Mouse (Mus musculus): ENCODE data around the gene Ak9. TPM values are rescaled to one million over a fixed set of nuclear protein-coding genes. Genes with fewer than 3 reads are reported as not detected.

Ak9 gene
- polyA plus RNA-seq, 1 experiment from 2014 or later = 0.21 TPM

GRCm38 (mm10) chr10:41300161-41300560 lies 3.6 kb upstream of the Ak9 start:
- H3K4me1 ChIP-seq (ENCODE audit: control insufficient read depth, insufficient read depth, low read length) = no peaks in the 10 kb centered on the region
- WGBS = 58% methylated on average over 1 of the region's 1 CpGs
- no peak overlapping the region for H3K27ac ChIP-seq (replicated peaks; ENCODE audit: low read depth, low read length)
- ATAC-seq (ENCODE audit: low read depth) = no peak
- no peaks in the 10 kb centered on the region for H3K9me3 ChIP-seq (ENCODE audit: control insufficient read depth, low read length)
- no peak overlapping the region for H3K4me2 ChIP-seq (ENCODE audit: low read depth, low read length)
- DNase-seq (ENCODE audit: low spot score) = no peak
- no peak overlapping the region for H3K9ac ChIP-seq (ENCODE audit: low read depth, low read length)
- H3K27me3 ChIP-seq (replicated peaks; ENCODE audit: control insufficient read depth, insufficient read depth, low read length) = no peaks in the 10 kb centered on the region
- no peak overlapping the region for H3K4me3 ChIP-seq (ENCODE audit: low read depth, low read length)
- H3K36me3 ChIP-seq (ENCODE audit: control insufficient read depth, insufficient read depth, low read length) = no peaks in the 10 kb centered on the region

- WGBS = under 1% methylated on average over 33 of the region's 38 CpGs
- peak within 1 kb of the TSS; percentile 94 for H3K4me3 ChIP-seq (ENCODE audit: low read depth, low read length)
Observed at GRCm38 (mm10) chr10:41302689-41303431, 920 bp upstream of the Ak9 start, which contains the start of gene Fig4. Gene Fig4, minus strand, starts transcription at chr10:41303260.

GRCm38 (mm10) chr10:41304961-41305455 lies 1.2 kb downstream of the Ak9 start:
- 71% methylated on average over 9 of the region's 9 CpGs for WGBS
- DNase-seq (ENCODE audit: low spot score) = no peak
- Histone ChIP-seq H3K4me1 (ENCODE audit: control insufficient read depth, insufficient read depth, low read length) (no peaks in the 10 kb centered on the region), H3K4me2 (ENCODE audit: low read depth, low read length) (no peak overlapping the region), H3K9ac (ENCODE audit: low read depth, low read length) (no peak overlapping the region), H3K4me3 (ENCODE audit: low read depth, low read length) (no peak overlapping the region), H3K36me3 (ENCODE audit: control insufficient read depth, insufficient read depth, low read length) (no peaks in the 10 kb centered on the region), H3K9me3 (ENCODE audit: control insufficient read depth, low read length) (no peaks in the 10 kb centered on the region), H3K27ac (replicated peaks; ENCODE audit: low read depth, low read length) (no peak overlapping the region), H3K27me3 (replicated peaks; ENCODE audit: control insufficient read depth, insufficient read depth, low read length) (no peaks in the 10 kb centered on the region)
- ATAC-seq (ENCODE audit: low read depth) = no peak

More at GRCm38 (mm10) chr10:41302689-41303431, 920 bp upstream of the Ak9 start, which contains the start of gene Fig4:
- Histone ChIP-seq H3K27ac (replicated peaks; ENCODE audit: low read depth, low read length) (peak within 1 kb of the TSS; percentile 24; the same call in 1 of the 2 replicates), H3K27me3 (replicated peaks; ENCODE audit: control insufficient read depth, insufficient read depth, low read length) (no peaks in the 10 kb centered on the region), H3K9me3 (ENCODE audit: control insufficient read depth, low read length) (no peaks in the 10 kb centered on the region), H3K9ac (ENCODE audit: low read depth, low read length) (peak within 1 kb of the TSS; percentile 79), H3K36me3 (ENCODE audit: control insufficient read depth, insufficient read depth, low read length) (no peaks in the 10 kb centered on the region), H3K4me1 (ENCODE audit: control insufficient read depth, insufficient read depth, low read length) (no peaks in the 10 kb centered on the region), H3K4me2 (ENCODE audit: low read depth, low read length) (peak within 1 kb of the TSS; percentile 82)
- ATAC-seq (ENCODE audit: low read depth) (peak; percentile 95), DNase-seq (ENCODE audit: low spot score) (peak; percentile 96)

- 70% methylated on average over 4 of the region's 4 CpGs for WGBS
- no peak overlapping the region for H3K27ac ChIP-seq (replicated peaks; ENCODE audit: low read depth, low read length)
- no peak overlapping the region for H3K4me2 ChIP-seq (ENCODE audit: low read depth, low read length)
- no peaks in the 10 kb centered on the region for H3K27me3 ChIP-seq (replicated peaks; ENCODE audit: control insufficient read depth, insufficient read depth, low read length)
- H3K4me3 ChIP-seq (ENCODE audit: low read depth, low read length) = no peak overlapping the region
- ATAC-seq (ENCODE audit: low read depth) = no peak
- H3K9ac ChIP-seq (ENCODE audit: low read depth, low read length) = no peak overlapping the region
- DNase-seq (ENCODE audit: low spot score) = no peak
- H3K4me1 ChIP-seq (ENCODE audit: control insufficient read depth, insufficient read depth, low read length) = no peaks in the 10 kb centered on the region
- no peaks in the 10 kb centered on the region for H3K9me3 ChIP-seq (ENCODE audit: control insufficient read depth, low read length)
- H3K36me3 ChIP-seq (ENCODE audit: control insufficient read depth, insufficient read depth, low read length) = no peaks in the 10 kb centered on the region
Observed at GRCm38 (mm10) chr10:41308205-41308604, 4.4 kb downstream of the Ak9 start.

GRCm38 (mm10) chr10:41315866-41316265 lies 12.1 kb downstream of the Ak9 start:
- H3K4me1 ChIP-seq (ENCODE audit: control insufficient read depth, insufficient read depth, low read length) = no peaks in the 10 kb centered on the region
- H3K9me3 ChIP-seq (ENCODE audit: control insufficient read depth, low read length) = no peaks in the 10 kb centered on the region
- 83% methylated on average over 3 of the region's 3 CpGs for WGBS
- H3K4me3 ChIP-seq (ENCODE audit: low read depth, low read length) = no peak overlapping the region
- H3K4me2 ChIP-seq (ENCODE audit: low read depth, low read length) = no peak overlapping the region
- no peak overlapping the region for H3K27ac ChIP-seq (replicated peaks; ENCODE audit: low read depth, low read length)
- H3K9ac ChIP-seq (ENCODE audit: low read depth, low read length) = no peak overlapping the region
- H3K36me3 ChIP-seq (ENCODE audit: control insufficient read depth, insufficient read depth, low read length) = no peaks in the 10 kb centered on the region
- DNase-seq (ENCODE audit: low spot score) (no peak), ATAC-seq (ENCODE audit: low read depth) (no peak)
- no peaks in the 10 kb centered on the region for H3K27me3 ChIP-seq (replicated peaks; ENCODE audit: control insufficient read depth, insufficient read depth, low read length)

GRCm38 (mm10) chr10:41332533-41333043 lies 28.8 kb downstream of the Ak9 start:
- H3K9ac ChIP-seq (ENCODE audit: low read depth, low read length) = no peak overlapping the region
- no peak overlapping the region for H3K27ac ChIP-seq (replicated peaks; ENCODE audit: low read depth, low read length)
- H3K4me3 ChIP-seq (ENCODE audit: low read depth, low read length) = no peak overlapping the region
- no peak overlapping the region for H3K4me2 ChIP-seq (ENCODE audit: low read depth, low read length)
- H3K36me3 ChIP-seq (ENCODE audit: control insufficient read depth, insufficient read depth, low read length) = no peaks in the 10 kb centered on the region
- ATAC-seq (ENCODE audit: low read depth) = no peak
- WGBS = 81% methylated on average over 2 of the region's 2 CpGs
- H3K9me3 ChIP-seq (ENCODE audit: control insufficient read depth, low read length) = no peaks in the 10 kb centered on the region
- DNase-seq (ENCODE audit: low spot score) = no peak
- no peaks in the 10 kb centered on the region for H3K27me3 ChIP-seq (replicated peaks; ENCODE audit: control insufficient read depth, insufficient read depth, low read length)
- no peaks in the 10 kb centered on the region for H3K4me1 ChIP-seq (ENCODE audit: control insufficient read depth, insufficient read depth, low read length)

- DNase-seq (ENCODE audit: low spot score) = no peak
- H3K9me3 ChIP-seq (ENCODE audit: control insufficient read depth, low read length) = no peaks in the 10 kb centered on the region
- H3K27me3 ChIP-seq (replicated peaks; ENCODE audit: control insufficient read depth, insufficient read depth, low read length) = no peaks in the 10 kb centered on the region
- no peak overlapping the region for H3K27ac ChIP-seq (replicated peaks; ENCODE audit: low read depth, low read length)
- ATAC-seq (ENCODE audit: low read depth) = no peak
- 82% methylated on average over 7 of the region's 7 CpGs for WGBS
- H3K9ac ChIP-seq (ENCODE audit: low read depth, low read length) = no peak overlapping the region
- no peaks in the 10 kb centered on the region for H3K36me3 ChIP-seq (ENCODE audit: control insufficient read depth, insufficient read depth, low read length)
- no peak overlapping the region for H3K4me3 ChIP-seq (ENCODE audit: low read depth, low read length)
- no peak overlapping the region for H3K4me2 ChIP-seq (ENCODE audit: low read depth, low read length)
- no peaks in the 10 kb centered on the region for H3K4me1 ChIP-seq (ENCODE audit: control insufficient read depth, insufficient read depth, low read length)
Observed at GRCm38 (mm10) chr10:41341346-41341745, 37.6 kb downstream of the Ak9 start.

GRCm38 (mm10) chr10:41365086-41365485 lies 61.3 kb downstream of the Ak9 start:
- WGBS = 78% methylated on average over 9 of the region's 9 CpGs
- no peak for ATAC-seq (ENCODE audit: low read depth)
- H3K4me2 ChIP-seq (ENCODE audit: low read depth, low read length) = no peak overlapping the region

More at GRCm38 (mm10) chr10:41365086-41365485, 61.3 kb downstream of the Ak9 start:
- Histone ChIP-seq H3K4me3 (ENCODE audit: low read depth, low read length) (no peak overlapping the region), H3K27me3 (replicated peaks; ENCODE audit: control insufficient read depth, insufficient read depth, low read length) (no peaks in the 10 kb centered on the region), H3K9ac (ENCODE audit: low read depth, low read length) (no peak overlapping the region), H3K9me3 (ENCODE audit: control insufficient read depth, low read length) (no peaks in the 10 kb centered on the region), H3K4me1 (ENCODE audit: control insufficient read depth, insufficient read depth, low read length) (no peaks in the 10 kb centered on the region), H3K27ac (replicated peaks; ENCODE audit: low read depth, low read length) (no peak overlapping the region), H3K36me3 (ENCODE audit: control insufficient read depth, insufficient read depth, low read length) (no peaks in the 10 kb centered on the region)
- DNase-seq (ENCODE audit: low spot score) = no peak

Measured in embryonic facial prominence, embryonic 14.5 days (tissue).